Mouse (Mus musculus): ENCODE results near the gene Calm1. TPM values are rescaled to one million over a fixed set of nuclear protein-coding genes. Genes with fewer than 3 reads are reported as not detected.

Gene Calm1
- polyA plus RNA-seq, 1 experiment from 2014 or later, result 1,739 TPM

DNA sequence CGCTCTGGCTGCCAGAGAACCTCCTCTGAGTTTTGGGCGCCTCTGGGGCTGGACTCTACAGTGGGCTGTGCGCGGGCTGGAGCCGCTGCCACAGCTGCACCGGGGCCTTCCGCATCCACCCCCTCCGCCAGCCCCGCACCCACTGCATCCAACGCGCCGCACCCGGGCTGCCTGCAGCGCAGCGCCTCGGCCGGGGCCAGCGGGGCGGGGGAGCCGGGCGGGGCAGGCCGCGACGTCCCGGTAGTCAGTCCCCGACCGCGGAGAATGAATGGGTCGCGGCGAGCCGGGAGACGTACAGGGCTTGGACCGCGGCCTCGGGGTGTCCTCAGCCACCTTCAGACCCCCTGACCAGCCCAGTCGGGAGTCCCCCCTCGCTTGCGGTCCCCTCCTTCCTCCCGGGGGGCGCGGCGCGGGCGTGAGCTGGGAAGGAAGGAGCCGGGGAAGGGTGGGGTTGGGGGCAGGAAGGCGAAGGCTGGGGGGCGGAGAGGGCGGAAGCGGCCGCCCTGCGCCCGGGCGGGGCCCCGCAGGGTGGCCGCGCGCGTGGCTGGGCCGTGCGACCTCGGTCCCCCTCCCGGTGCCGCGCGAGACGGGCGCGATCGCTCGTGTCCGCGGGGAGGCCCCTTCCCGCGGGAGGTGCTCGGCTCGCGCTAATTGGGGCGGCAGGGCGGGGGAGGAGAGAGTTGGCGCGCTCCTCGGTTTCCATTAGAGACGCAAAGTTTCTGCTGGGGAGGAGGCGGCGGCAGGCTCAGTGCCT, 833 bp downstream of the Calm1 start:
- H3K9me3 ChIP-seq, result no peaks in the 10 kb centered on the region
- no peaks in the 10 kb centered on the region for H3K27me3 ChIP-seq
- peak; percentile 76 for ATAC-seq (ENCODE audit: borderline replicate concordance, extremely low read depth, low FRiP score, low TSS enrichment)
- WGBS, result 3% methylated on average over 54 of the region's 86 CpGs
- H3K4me2 ChIP-seq, result peak overlapping the region; percentile 93
- peaks cover 27% of the 10 kb centered on the region for H3K36me3 ChIP-seq
- H3K4me3 ChIP-seq, result peak overlapping the region; percentile 98
- H3K4me1 ChIP-seq, result peaks cover 23% of the 10 kb centered on the region
- H3K9ac ChIP-seq, result peak overlapping the region; percentile 95
- H3K27ac ChIP-seq, result peak overlapping the region; percentile 87

DNA sequence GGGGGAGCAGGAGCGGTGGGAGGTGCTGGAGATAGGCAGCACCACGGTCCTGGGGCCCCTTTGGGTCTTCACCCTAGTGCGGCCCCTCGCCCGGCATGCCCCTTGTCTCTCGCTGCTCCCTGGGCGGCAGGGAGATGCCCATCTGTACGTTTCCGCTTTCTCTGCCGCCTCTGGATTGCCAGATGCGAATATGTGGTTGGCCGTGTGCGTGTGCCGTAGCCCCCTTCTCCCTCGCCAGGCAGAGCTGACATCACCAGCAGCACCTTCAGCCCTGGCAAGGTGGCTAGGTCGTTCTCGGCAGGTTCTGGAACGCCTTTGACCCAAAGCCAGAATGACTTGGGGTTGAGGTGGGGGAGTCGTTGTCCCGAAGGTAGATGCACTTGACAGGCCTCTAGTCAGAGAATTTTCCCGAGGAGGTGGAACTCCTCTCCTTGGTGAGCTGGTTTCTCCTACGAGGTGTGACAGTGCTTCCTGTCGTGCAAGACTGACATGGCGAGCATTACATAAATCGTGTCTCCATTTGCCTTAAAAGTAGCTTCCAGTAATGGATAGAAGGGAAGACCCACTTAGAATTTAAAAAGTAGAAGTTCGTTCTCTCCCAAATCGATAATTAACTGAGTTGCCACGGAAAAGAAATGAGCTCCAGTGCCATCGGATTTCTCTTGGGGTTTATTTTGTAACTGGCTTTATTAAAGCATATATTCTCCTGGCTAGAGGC, 1.6 kb downstream of the Calm1 start:
- Histone ChIP-seq H3K4me3 (peak overlapping the region; percentile 98), H3K36me3 (peaks cover 34% of the 10 kb centered on the region), H3K4me2 (peak overlapping the region; percentile 93), H3K4me1 (peaks cover 23% of the 10 kb centered on the region), H3K27me3 (no peaks in the 10 kb centered on the region), H3K9ac (peak overlapping the region; percentile 95), H3K9me3 (no peaks in the 10 kb centered on the region), H3K27ac (peak overlapping the region; percentile 87)
- ATAC-seq (ENCODE audit: borderline replicate concordance, extremely low read depth, low FRiP score, low TSS enrichment), result peak; percentile 14; the same call in 1 of the 2 replicates
- WGBS, result 4% methylated on average over 29 of the region's 29 CpGs

DNA sequence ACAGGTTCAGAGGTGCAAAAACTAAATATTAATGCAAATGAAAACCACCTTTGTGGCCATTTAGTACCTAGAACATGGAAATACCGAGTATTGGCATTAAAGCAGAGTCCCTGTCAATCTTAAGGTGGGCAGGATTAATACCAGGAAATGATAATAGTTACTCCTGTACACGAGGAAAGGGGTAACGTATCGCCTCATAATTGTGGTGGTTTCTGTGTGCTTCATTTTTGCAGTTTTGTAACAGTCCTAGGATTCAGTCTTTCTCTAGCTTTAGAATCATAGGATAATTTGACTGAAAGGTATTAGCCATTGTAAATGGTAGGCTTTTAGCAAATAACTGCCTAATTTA, 2.1 kb downstream of the Calm1 start:
- Histone ChIP-seq H3K36me3 (peaks cover 39% of the 10 kb centered on the region), H3K9ac (peak overlapping the region; percentile 95; the same call in 1 of the 2 replicates), H3K4me1 (peaks cover 23% of the 10 kb centered on the region), H3K4me2 (peak overlapping the region; percentile 93), H3K9me3 (no peaks in the 10 kb centered on the region), H3K27ac (no peak overlapping the region), H3K4me3 (peak overlapping the region; percentile 98), H3K27me3 (no peaks in the 10 kb centered on the region)
- 21% methylated on average over 4 of the region's 4 CpGs for WGBS
- ATAC-seq (ENCODE audit: borderline replicate concordance, extremely low read depth, low FRiP score, low TSS enrichment), result no peak

DNA sequence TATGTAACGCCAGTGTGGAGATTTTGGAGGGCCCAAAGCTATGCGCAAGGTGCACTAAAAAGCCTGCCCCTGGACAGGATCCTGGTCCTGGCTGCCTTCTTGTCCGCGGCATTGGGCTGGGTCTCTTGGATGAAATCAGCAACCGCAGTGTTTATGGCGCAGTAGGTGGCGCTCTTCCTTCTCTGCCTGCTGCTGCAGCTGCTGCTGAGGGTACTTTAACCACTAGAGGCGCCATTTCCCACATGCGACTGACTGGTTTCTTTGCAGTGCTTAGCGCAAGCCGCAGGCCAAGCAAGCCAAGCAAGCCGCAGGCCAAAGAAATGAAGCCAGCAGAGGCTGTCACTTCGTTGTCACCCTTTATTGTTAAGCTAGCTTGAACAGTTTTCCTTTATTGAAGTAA, 2.6 kb downstream of the Calm1 start:
- peak; percentile 20; the same call in 1 of the 2 replicates for ATAC-seq (ENCODE audit: borderline replicate concordance, extremely low read depth, low FRiP score, low TSS enrichment)
- WGBS, result 1% methylated on average over 13 of the region's 13 CpGs
- Histone ChIP-seq H3K9ac (peak overlapping the region; percentile 26; the same call in 1 of the 2 replicates), H3K4me1 (peaks cover 23% of the 10 kb centered on the region), H3K36me3 (peaks cover 44% of the 10 kb centered on the region), H3K27me3 (no peaks in the 10 kb centered on the region), H3K4me3 (peak overlapping the region; percentile 98), H3K4me2 (peak overlapping the region; percentile 93), H3K9me3 (no peaks in the 10 kb centered on the region), H3K27ac (no peak overlapping the region)

DNA sequence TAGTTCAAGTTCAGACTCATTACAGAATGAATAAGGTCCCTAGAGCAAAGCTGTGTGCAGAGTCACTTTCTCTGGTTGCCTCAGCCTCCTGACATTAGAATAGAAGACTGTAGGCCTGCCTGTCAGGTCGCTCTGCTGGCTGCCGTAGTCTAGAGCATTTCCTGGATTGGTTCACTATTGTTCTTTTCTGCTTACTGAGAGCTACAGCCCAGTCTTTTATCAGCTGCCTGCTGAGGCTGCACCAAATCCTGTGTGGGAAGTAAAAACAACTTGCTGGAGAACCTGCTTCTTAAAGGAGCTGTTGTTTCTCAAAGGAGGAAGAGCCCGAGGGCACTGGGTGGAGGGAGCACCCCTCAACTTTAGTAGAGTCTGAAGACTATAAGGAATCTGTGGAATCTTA, 4.5 kb downstream of the Calm1 start:
- ATAC-seq (ENCODE audit: borderline replicate concordance, extremely low read depth, low FRiP score, low TSS enrichment), result no peak
- Histone ChIP-seq H3K27ac (no peak overlapping the region), H3K9ac (no peak overlapping the region), H3K36me3 (peaks cover 56% of the 10 kb centered on the region), H3K27me3 (no peaks in the 10 kb centered on the region), H3K4me3 (no peak overlapping the region), H3K4me2 (no peak overlapping the region), H3K9me3 (no peaks in the 10 kb centered on the region), H3K4me1 (peaks cover 23% of the 10 kb centered on the region)
- WGBS, result 54% methylated on average over 3 of the region's 3 CpGs

DNA sequence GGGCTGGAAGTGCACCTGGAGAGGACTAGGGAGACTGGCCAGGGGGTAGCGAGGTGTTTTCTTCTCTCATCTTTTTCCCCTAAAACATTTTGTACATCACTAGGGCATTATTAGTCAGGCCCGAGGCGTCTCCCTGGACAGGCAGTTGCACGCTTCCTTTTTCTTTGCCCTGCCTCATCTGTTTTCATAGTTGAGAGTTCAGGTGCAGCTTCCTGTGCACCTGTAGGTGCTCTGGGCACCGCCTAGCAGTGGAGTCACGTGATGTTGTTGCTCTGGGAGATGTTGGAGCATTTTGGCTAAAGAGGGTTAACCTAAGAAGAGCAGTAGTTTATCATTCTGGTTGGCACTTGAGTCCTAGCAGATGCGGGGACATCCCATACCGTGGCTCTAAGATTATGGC, 5.9 kb downstream of the Calm1 start:
- 92% methylated on average over 8 of the region's 8 CpGs for WGBS
- H3K4me3 ChIP-seq, result no peak overlapping the region
- no peak for ATAC-seq (ENCODE audit: borderline replicate concordance, extremely low read depth, low FRiP score, low TSS enrichment)

DNA sequence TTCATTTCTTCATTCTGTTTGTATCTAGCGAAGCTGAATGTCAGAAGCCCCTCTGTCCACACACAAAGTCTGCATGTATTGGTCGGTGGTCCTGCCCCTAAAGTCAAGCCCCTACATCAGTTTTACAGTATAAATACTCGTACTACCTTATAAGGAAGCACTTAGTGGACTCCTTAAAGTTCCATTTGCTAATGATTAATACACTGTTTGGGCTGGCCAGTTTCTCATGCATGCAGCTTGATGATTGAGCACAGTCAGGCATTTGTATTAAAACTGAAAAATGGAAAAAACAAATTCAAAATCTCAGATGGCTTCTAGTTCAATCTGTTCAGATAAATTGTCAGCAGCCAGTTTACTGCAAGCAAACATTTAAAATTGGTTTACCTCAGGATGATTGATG, 7.3 kb downstream of the Calm1 start:
- no peaks in the 10 kb centered on the region for H3K9me3 ChIP-seq
- H3K4me1 ChIP-seq, result peaks cover 40% of the 10 kb centered on the region
- no peak overlapping the region for H3K27ac ChIP-seq
- H3K4me3 ChIP-seq, result no peak overlapping the region
- H3K4me2 ChIP-seq, result no peak overlapping the region
- WGBS, result 62% methylated on average over 3 of the region's 3 CpGs
- no peak overlapping the region for H3K9ac ChIP-seq
- ATAC-seq (ENCODE audit: borderline replicate concordance, extremely low read depth, low FRiP score, low TSS enrichment), result no peak
- H3K27me3 ChIP-seq, result no peaks in the 10 kb centered on the region
- H3K36me3 ChIP-seq, result peaks cover 63% of the 10 kb centered on the region

More for the DNA sequence above, 5.9 kb downstream of the Calm1 start:
- no peak overlapping the region for H3K9ac ChIP-seq
- no peaks in the 10 kb centered on the region for H3K27me3 ChIP-seq
- H3K4me1 ChIP-seq, result peaks cover 32% of the 10 kb centered on the region
- H3K36me3 ChIP-seq, result peaks cover 63% of the 10 kb centered on the region
- no peaks in the 10 kb centered on the region for H3K9me3 ChIP-seq
- no peak overlapping the region for H3K4me2 ChIP-seq
- H3K27ac ChIP-seq, result no peak overlapping the region

- no peak overlapping the region for H3K27ac ChIP-seq
- H3K4me2 ChIP-seq, result no peak overlapping the region
- no peaks in the 10 kb centered on the region for H3K27me3 ChIP-seq
- no peak overlapping the region for H3K4me3 ChIP-seq
- peaks cover 63% of the 10 kb centered on the region for H3K36me3 ChIP-seq
- WGBS, result 92% methylated on average over 5 of the region's 5 CpGs
- H3K9me3 ChIP-seq, result no peaks in the 10 kb centered on the region
- no peak for ATAC-seq (ENCODE audit: borderline replicate concordance, extremely low read depth, low FRiP score, low TSS enrichment)
- no peak overlapping the region for H3K9ac ChIP-seq
- peaks cover 40% of the 10 kb centered on the region for H3K4me1 ChIP-seq
Measured at GRCm38 (mm10) chr12:100206926-100207325, 7.7 kb downstream of the Calm1 start.

GRCm38 (mm10) chr12:100209701-100210478, 10.7 kb downstream of the Calm1 start:
- WGBS, result 69% methylated on average over 10 of the region's 10 CpGs
- H3K36me3 ChIP-seq, result peaks cover 38% of the 10 kb centered on the region
- H3K27ac ChIP-seq, result peak overlapping the region; percentile 75
- no peak overlapping the region for H3K9ac ChIP-seq
- H3K4me1 ChIP-seq, result peaks cover 38% of the 10 kb centered on the region
- no peak overlapping the region for H3K4me3 ChIP-seq
- no peak for ATAC-seq (ENCODE audit: borderline replicate concordance, extremely low read depth, low FRiP score, low TSS enrichment)
- H3K9me3 ChIP-seq, result no peaks in the 10 kb centered on the region
- no peaks in the 10 kb centered on the region for H3K27me3 ChIP-seq
- no peak overlapping the region for H3K4me2 ChIP-seq

- Histone ChIP-seq H3K4me3 (no peak overlapping the region), H3K36me3 (peaks cover 27% of the 10 kb centered on the region), H3K9me3 (no peaks in the 10 kb centered on the region), H3K9ac (no peak overlapping the region), H3K4me1 (peaks cover 38% of the 10 kb centered on the region), H3K4me2 (no peak overlapping the region), H3K27me3 (no peaks in the 10 kb centered on the region), H3K27ac (peak overlapping the region; percentile 75)
- 17% methylated on average over 5 of the region's 5 CpGs for WGBS
- ATAC-seq (ENCODE audit: borderline replicate concordance, extremely low read depth, low FRiP score, low TSS enrichment), result peak; percentile 67
Measured at GRCm38 (mm10) chr12:100210973-100211372, 11.7 kb downstream of the Calm1 start.

DNA sequence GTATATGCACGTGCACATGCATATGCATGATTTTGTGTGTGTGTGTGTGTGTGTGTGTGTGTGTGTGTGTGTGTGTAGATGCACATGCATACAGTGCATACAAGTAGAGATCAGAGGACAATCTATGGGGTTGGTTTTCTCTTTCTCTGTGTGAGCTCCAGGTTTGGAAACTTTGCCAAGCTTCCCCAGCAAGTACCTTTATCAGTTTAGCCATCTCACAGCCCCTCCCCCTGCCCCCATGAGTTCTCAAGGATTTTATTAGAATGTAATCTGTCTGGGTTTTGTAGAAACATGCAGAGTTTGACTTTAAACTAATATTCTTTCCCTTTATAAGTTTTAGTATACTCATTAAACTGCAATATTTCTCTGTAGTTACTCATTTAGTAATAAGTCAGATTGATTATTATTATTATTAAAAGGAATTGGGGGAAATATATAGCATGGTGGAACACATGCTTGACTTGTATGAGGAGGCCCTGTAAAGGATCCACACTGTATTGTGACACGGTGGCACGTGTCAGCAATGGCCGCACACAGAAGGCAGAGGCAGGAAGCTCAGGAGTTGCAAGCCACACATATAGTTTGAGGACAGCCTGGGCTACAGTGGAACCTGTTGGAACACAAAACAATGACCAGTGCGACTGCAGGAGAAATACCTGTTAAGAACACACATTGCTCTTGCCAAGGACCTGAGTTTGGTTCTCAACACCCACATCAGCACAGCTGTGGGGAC, 12.4 kb downstream of the Calm1 start:
- H3K27ac ChIP-seq, result peak overlapping the region; percentile 75
- H3K9me3 ChIP-seq, result no peaks in the 10 kb centered on the region
- ATAC-seq (ENCODE audit: borderline replicate concordance, extremely low read depth, low FRiP score, low TSS enrichment), result no peak
- H3K27me3 ChIP-seq, result no peaks in the 10 kb centered on the region
- peaks cover 21% of the 10 kb centered on the region for H3K36me3 ChIP-seq
- H3K4me1 ChIP-seq, result peaks cover 38% of the 10 kb centered on the region
- 70% methylated on average over 5 of the region's 5 CpGs for WGBS
- H3K4me3 ChIP-seq, result no peak overlapping the region
- no peak overlapping the region for H3K9ac ChIP-seq
- no peak overlapping the region for H3K4me2 ChIP-seq
